Mouse (Mus musculus): ENCODE results near the gene Pkm. TPM values are rescaled to one million over a fixed set of nuclear protein-coding genes. Genes with fewer than 3 reads are reported as not detected.
A peak's percentile ranks its signal among the peaks of the same experiment; 100 is the strongest.

Gene Pkm
- polyA plus RNA-seq, 1 experiment: 510 TPM

GRCm38 (mm10) chr9:59706850-59707825 lies 51.0 kb downstream of the Pkm start:
- Histone ChIP-seq H3K36me3 (ENCODE audit: control insufficient read depth, insufficient read depth, low read length) (no peaks in the 10 kb centered on the region), H3K27ac (ENCODE audit: control insufficient read depth, insufficient read depth, low read depth, low read length) (no peak overlapping the region), H3K4me3 (ENCODE audit: control insufficient read depth, low read depth, low read length) (no peak overlapping the region), H3K4me1 (ENCODE audit: control insufficient read depth, insufficient read depth, low read length) (no peaks in the 10 kb centered on the region), H3K27me3 (ENCODE audit: control insufficient read depth, insufficient read depth, low read length) (no peaks in the 10 kb centered on the region)
- TF ChIP-seq CTCF (IDR thresholded peaks at IDR 0.05; ENCODE audit: control insufficient read depth, insufficient read depth, insufficient replicate concordance, low read depth, low read length): no peak
- TF ChIP-seq POLR2A (IDR thresholded peaks at IDR 0.05; ENCODE audit: control insufficient read depth, low read depth, low read length): no peak

GRCm38 (mm10) chr9:59709225-59709624 lies 53.1 kb downstream of the Pkm start:
- H3K4me3 ChIP-seq (ENCODE audit: control insufficient read depth, low read depth, low read length): no peak overlapping the region
- no peaks in the 10 kb centered on the region for H3K4me1 ChIP-seq (ENCODE audit: control insufficient read depth, insufficient read depth, low read length)
- H3K27ac ChIP-seq (ENCODE audit: control insufficient read depth, insufficient read depth, low read depth, low read length): no peak overlapping the region
- no peak for TF ChIP-seq CTCF (IDR thresholded peaks at IDR 0.05; ENCODE audit: control insufficient read depth, insufficient read depth, insufficient replicate concordance, low read depth, low read length)
- TF ChIP-seq POLR2A (IDR thresholded peaks at IDR 0.05; ENCODE audit: control insufficient read depth, low read depth, low read length): no peak
- no peaks in the 10 kb centered on the region for H3K27me3 ChIP-seq (ENCODE audit: control insufficient read depth, insufficient read depth, low read length)
- H3K36me3 ChIP-seq (ENCODE audit: control insufficient read depth, insufficient read depth, low read length): no peaks in the 10 kb centered on the region

GRCm38 (mm10) chr9:59716275-59716898 lies 60.2 kb downstream of the Pkm start:
- no peaks in the 10 kb centered on the region for H3K27me3 ChIP-seq (ENCODE audit: control insufficient read depth, insufficient read depth, low read length)
- TF ChIP-seq POLR2A (IDR thresholded peaks at IDR 0.05; ENCODE audit: control insufficient read depth, low read depth, low read length): no peak
- TF ChIP-seq CTCF (IDR thresholded peaks at IDR 0.05; ENCODE audit: control insufficient read depth, insufficient read depth, insufficient replicate concordance, low read depth, low read length): no peak

GRCm38 (mm10) chr9:59718237-59718636 lies 62.1 kb downstream of the Pkm start:
- no peak for TF ChIP-seq CTCF (IDR thresholded peaks at IDR 0.05; ENCODE audit: control insufficient read depth, insufficient read depth, insufficient replicate concordance, low read depth, low read length)
- no peak for TF ChIP-seq POLR2A (IDR thresholded peaks at IDR 0.05; ENCODE audit: control insufficient read depth, low read depth, low read length)

More at GRCm38 (mm10) chr9:59716275-59716898, 60.2 kb downstream of the Pkm start:
- Histone ChIP-seq H3K4me3 (ENCODE audit: control insufficient read depth, low read depth, low read length) (no peak overlapping the region), H3K4me1 (ENCODE audit: control insufficient read depth, insufficient read depth, low read length) (no peaks in the 10 kb centered on the region), H3K36me3 (ENCODE audit: control insufficient read depth, insufficient read depth, low read length) (no peaks in the 10 kb centered on the region), H3K27ac (ENCODE audit: control insufficient read depth, insufficient read depth, low read depth, low read length) (no peak overlapping the region)

GRCm38 (mm10) chr9:59721144-59721543 lies 65.0 kb downstream of the Pkm start:
- H3K36me3 ChIP-seq (ENCODE audit: control insufficient read depth, insufficient read depth, low read length): no peaks in the 10 kb centered on the region
- no peak overlapping the region for H3K4me3 ChIP-seq (ENCODE audit: control insufficient read depth, low read depth, low read length)
- H3K27me3 ChIP-seq (ENCODE audit: control insufficient read depth, insufficient read depth, low read length): no peaks in the 10 kb centered on the region
- H3K4me1 ChIP-seq (ENCODE audit: control insufficient read depth, insufficient read depth, low read length): no peaks in the 10 kb centered on the region; the same call in 1 of the 2 replicates
- H3K27ac ChIP-seq (ENCODE audit: control insufficient read depth, insufficient read depth, low read depth, low read length): no peak overlapping the region
- TF ChIP-seq POLR2A (IDR thresholded peaks at IDR 0.05; ENCODE audit: control insufficient read depth, low read depth, low read length): no peak
- no peak for TF ChIP-seq CTCF (IDR thresholded peaks at IDR 0.05; ENCODE audit: control insufficient read depth, insufficient read depth, insufficient replicate concordance, low read depth, low read length)

More at GRCm38 (mm10) chr9:59718237-59718636, 62.1 kb downstream of the Pkm start:
- no peak overlapping the region for H3K27ac ChIP-seq (ENCODE audit: control insufficient read depth, insufficient read depth, low read depth, low read length)
- H3K4me1 ChIP-seq (ENCODE audit: control insufficient read depth, insufficient read depth, low read length): no peaks in the 10 kb centered on the region; the same call in 1 of the 2 replicates
- no peak overlapping the region for H3K4me3 ChIP-seq (ENCODE audit: control insufficient read depth, low read depth, low read length)
- H3K36me3 ChIP-seq (ENCODE audit: control insufficient read depth, insufficient read depth, low read length): no peaks in the 10 kb centered on the region
- H3K27me3 ChIP-seq (ENCODE audit: control insufficient read depth, insufficient read depth, low read length): no peaks in the 10 kb centered on the region

GRCm38 (mm10) chr9:59723096-59723657 lies 67.0 kb downstream of the Pkm start:
- TF ChIP-seq POLR2A (IDR thresholded peaks at IDR 0.05; ENCODE audit: control insufficient read depth, low read depth, low read length) (no peak), CTCF (IDR thresholded peaks at IDR 0.05; ENCODE audit: control insufficient read depth, insufficient read depth, insufficient replicate concordance, low read depth, low read length) (peak; percentile 43; the same call in 1 of the 2 replicates)
- Histone ChIP-seq H3K4me3 (ENCODE audit: control insufficient read depth, low read depth, low read length) (no peak overlapping the region), H3K4me1 (ENCODE audit: control insufficient read depth, insufficient read depth, low read length) (no peaks in the 10 kb centered on the region; the same call in 1 of the 2 replicates), H3K27ac (ENCODE audit: control insufficient read depth, insufficient read depth, low read depth, low read length) (no peak overlapping the region), H3K27me3 (ENCODE audit: control insufficient read depth, insufficient read depth, low read length) (no peaks in the 10 kb centered on the region), H3K36me3 (ENCODE audit: control insufficient read depth, insufficient read depth, low read length) (no peaks in the 10 kb centered on the region)

Measured in testis, adult 2 months (tissue).